In genomic region chr7:70692160-70692559, GRCm38 (mm10) we compare ENCODE assay signal across 22 mouse cellular contexts.
A peak's percentile ranks its signal among the peaks of the same experiment; 100 is the strongest.
DNase-seq lines count a peak whose midpoint lies in the region; ATAC-seq and TF ChIP-seq lines count a peak whose summit lies in the region.
"Had no signal": no experiment of that assay in that cellular context is flagged by ENCODE, and none has a peak within 500 bp of the region (broad histone marks: within the 10 kb centered on the region; RNA-seq: fewer than 3 reads in every experiment).

No protein-coding gene starts in this region.

- H3K4me3 ChIP-seq in forebrain, embryonic 11.5 days (ENCODE audit: low read depth, low read length), result no peak overlapping the region
- H3K4me3 ChIP-seq: embryonic facial prominence, embryonic 12.5 days; forebrain, embryonic 12.5 days; gastrocnemius, adult 2 months; heart, embryonic 13.5 days; hindbrain, embryonic 12.5 days had no signal

- no peaks in the 10 kb centered on the region for H3K4me1 ChIP-seq in forebrain, embryonic 11.5 days (replicated peaks; ENCODE audit: control insufficient read depth, insufficient read depth, low read length)
- H3K4me1 ChIP-seq: embryonic facial prominence, embryonic 12.5 days; forebrain, embryonic 12.5 days; heart, embryonic 13.5 days; hindbrain, embryonic 12.5 days had no signal

- no peak for TF ChIP-seq POLR2A in brain, embryonic 14.5 days (IDR thresholded peaks at IDR 0.05; ENCODE audit: borderline replicate concordance, extremely low read depth, insufficient read depth, insufficient read length, poor library complexity, severe bottlenecking)

- 80% methylated on average over 4 of the region's 4 CpGs for WGBS in forebrain, embryonic 11.5 days

- H3K27me3 ChIP-seq in forebrain, embryonic 11.5 days (ENCODE audit: control insufficient read depth, insufficient read depth, low read length), result no peaks in the 10 kb centered on the region
- H3K27me3 ChIP-seq: CH12.LX; embryonic facial prominence, embryonic 12.5 days; forebrain, embryonic 12.5 days; heart, embryonic 13.5 days; hindbrain, embryonic 12.5 days had no signal

- no peaks in the 10 kb centered on the region for H3K36me3 ChIP-seq in forebrain, embryonic 11.5 days (ENCODE audit: control insufficient read depth, insufficient read depth, low read length)
- H3K36me3 ChIP-seq: embryonic facial prominence, embryonic 12.5 days; forebrain, embryonic 12.5 days; heart, embryonic 13.5 days; hindbrain, embryonic 12.5 days had no signal

- H3K9ac ChIP-seq in forebrain, embryonic 11.5 days (ENCODE audit: low read length), result no peak overlapping the region
- H3K9ac ChIP-seq: embryonic facial prominence, embryonic 12.5 days; forebrain, embryonic 12.5 days; heart, embryonic 13.5 days; hindbrain, embryonic 12.5 days had no signal

- intact Hi-C loops in heart, postnatal 10 days (cut with DNase I), result no loop called here
- intact Hi-C loops in left cerebral cortex, postnatal 10 days (cut with DNase I), result no loop called here

- H3K9me3 ChIP-seq in forebrain, embryonic 11.5 days (ENCODE audit: control insufficient read depth, low read length), result no peaks in the 10 kb centered on the region
- H3K9me3 ChIP-seq: embryonic facial prominence, embryonic 12.5 days; forebrain, embryonic 12.5 days; heart, embryonic 13.5 days; hindbrain, embryonic 12.5 days had no signal

- DNase-seq in heart, adult 11 months, result peak; percentile 52
- DNase-seq in heart, postnatal 10 days, result no peak
- DNase-seq in 3T3-L1 (ENCODE audit: low read depth, low spot score), result peak; percentile 4
- peak; percentile 16 for DNase-seq in brain, embryonic 14.5 days (ENCODE audit: low read depth)
- peak; percentile 4 for DNase-seq in lung, postnatal 36 days
- no peak for DNase-seq in forebrain, embryonic 11.5 days (ENCODE audit: low spot score)
- no peak for DNase-seq in left cerebral cortex, postnatal 10 days (ENCODE audit: extremely low spot score in 1 of 2, low spot score in 2 of 2)
- DNase-seq: adrenal gland, adult 8-10 months; adrenal gland, postnatal 36 days; cerebellum, adult 11 months; cerebellum, adult 8-10 months; cerebellum, postnatal 14 days; embryo, embryonic 11 days; gastrocnemius, adult 2 months; gastrocnemius, postnatal 25 days; heart, postnatal 4 days had no signal

- no peak for ATAC-seq in forebrain, embryonic 11.5 days (replicated peaks; ENCODE audit: low FRiP score)
- ATAC-seq: hindbrain, embryonic 16.5 days had no signal

- TF ChIP-seq CTCF in brain, embryonic 14.5 days (IDR thresholded peaks at IDR 0.05; ENCODE audit: borderline replicate concordance, extremely low read depth, insufficient read depth, insufficient read length), result no peak

- no peak overlapping the region for H3K27ac ChIP-seq in forebrain, embryonic 11.5 days (ENCODE audit: low read depth, low read length)
- H3K27ac ChIP-seq: embryonic facial prominence, embryonic 12.5 days; forebrain, embryonic 12.5 days; gastrocnemius, adult 2 months; heart, embryonic 13.5 days; hindbrain, embryonic 12.5 days had no signal

- no peak overlapping the region for H3K4me2 ChIP-seq in forebrain, embryonic 11.5 days (ENCODE audit: low read depth, low read length, severe bottlenecking)
- H3K4me2 ChIP-seq: embryonic facial prominence, embryonic 12.5 days; forebrain, embryonic 12.5 days; heart, embryonic 13.5 days; hindbrain, embryonic 12.5 days had no signal

Comparison
In these comparisons a context has a peak if more than half of its experiments do, and no peak if none do; other contexts are left out.
1. DNase-seq: peak in heart, adult 11 months (single experiment), 3T3-L1 (single experiment), brain, embryonic 14.5 days (single experiment) and lung, postnatal 36 days (single experiment); none in heart, postnatal 10 days (0 of 2), forebrain, embryonic 11.5 days (single experiment) and left cerebral cortex, postnatal 10 days (0 of 2).